Mouse (Mus musculus) lung, embryonic 14.5 days (tissue): Measurements from ENCODE around the gene 3110009E18Rik. TPM values are rescaled to one million over a fixed set of nuclear protein-coding genes. Genes with fewer than 3 reads are reported as not detected.
A peak's percentile ranks its signal among the peaks of the same experiment; 100 is the strongest.

Source experiments
- ATAC-seq: fragments of 200-750 bp; cut with Nextera tagmentation; 2 replicates; pipeline ENCODE4 v1.8.0; 2017; ENCODE audit warnings: mild to moderate bottlenecking, moderate TSS enrichment, moderate library complexity; ENCODE audit not compliant: insufficient read depth
- DNase-seq: peaks from one replicate; pipeline ENCODE4 v3.0.0-alpha.2; 2015
- H3K27ac ChIP-seq: fragments of 300-500 bp; sonication (generic); 2 replicates; pipeline ENCODE4 v1.5.1; 2014; ENCODE audit warnings: low read depth, mild to moderate bottlenecking, moderate library complexity
- H3K27me3 ChIP-seq: fragments of 300-500 bp; sonication (generic); 2 replicates; pipeline ENCODE4 v1.6.1; 2014; ENCODE audit warnings: low read length, control low read depth; ENCODE audit not compliant: insufficient read depth
- H3K36me3 ChIP-seq: fragments of 300-500 bp; sonication (generic); 2 replicates; pipeline ENCODE4 v1.6.1; 2014; ENCODE audit warnings: control low read depth; ENCODE audit not compliant: insufficient read depth
- H3K4me1 ChIP-seq: fragments of 300-500 bp; sonication (generic); 2 replicates; pipeline ENCODE4 v1.6.1; 2014; ENCODE audit warnings: antibody characterized with exemption, control low read depth; ENCODE audit not compliant: insufficient read depth
- H3K4me2 ChIP-seq: fragments of 300-500 bp; sonication (generic); 2 replicates; pipeline ENCODE4 v1.6.1; 2014; ENCODE audit warnings: mild to moderate bottlenecking
- H3K4me3 ChIP-seq: fragments of 300-500 bp; sonication (generic); 2 replicates; pipeline ENCODE4 v1.5.1; 2014; ENCODE audit warnings: low read depth, low read length
- H3K9ac ChIP-seq: fragments of 300-500 bp; sonication (generic); 2 replicates; pipeline ENCODE4 v1.6.1; 2014
- H3K9me3 ChIP-seq: fragments of 300-500 bp; sonication (generic); 2 replicates; pipeline ENCODE4 v1.6.1; 2016; ENCODE audit warnings: low read depth, low read length, control low read depth
- CTCF ChIP-seq: IDR thresholded peaks from 2 replicates; pipeline ENCODE4 v1.5.1; 2016; ENCODE audit warnings: antibody characterized with exemption, low read depth
- WGBS: fragments of 180-500 bp; shearing (Covaris S2); extraction: QIAGEN DNeasy Blood & Tissue Kit; methylation state at CpG from one replicate; pipeline ENCODE4 v1.1.7; 2014; 5-methylcytosine and 5-hydroxymethylcytosine counted together
- polyA plus RNA-seq: library from polyadenylated mRNA; unstranded; fragments of >200 nt; fragmentation: Nextera tagmentation; extraction: Ambion mirVana; gene quantifications from 2 replicates; pipeline ENCODE4 v1.2.1, GENCODE M21; 2014

3110009E18Rik gene
- polyA plus RNA-seq, 1 experiment from 2014 or later = 17.2 TPM

DNA sequence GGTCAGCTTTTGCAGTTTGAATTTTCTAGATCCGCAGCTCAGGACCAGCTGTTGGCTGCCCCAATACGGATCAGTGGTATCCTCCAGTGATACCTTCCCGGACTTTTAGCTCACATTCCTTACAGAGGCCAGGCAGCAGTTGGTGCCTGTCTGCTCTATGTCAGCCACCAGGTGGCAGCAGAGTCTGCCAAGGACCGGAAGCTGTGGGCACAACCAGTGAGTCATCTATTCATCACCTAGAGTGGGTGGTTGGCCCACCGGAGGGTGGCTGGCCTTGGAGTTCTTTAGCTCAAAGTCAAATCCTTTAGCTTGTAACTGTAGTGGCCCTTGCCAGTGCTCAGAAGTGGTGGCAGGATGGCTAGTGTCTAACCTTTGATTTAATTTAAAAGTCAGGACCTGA lies 76.2 kb downstream of the 3110009E18Rik start:
- 11% methylated on average over 5 of the region's 5 CpGs for WGBS
- H3K4me3 ChIP-seq = no peak overlapping the region
- no peaks in the 10 kb centered on the region for H3K36me3 ChIP-seq
- DNase-seq (peak; percentile 84), ATAC-seq (peak; percentile 63; the same call in 1 of the 2 replicates)
- no peak overlapping the region for H3K27ac ChIP-seq
- no peaks in the 10 kb centered on the region for H3K9me3 ChIP-seq
- H3K27me3 ChIP-seq = no peaks in the 10 kb centered on the region
- H3K9ac ChIP-seq = no peak overlapping the region
- H3K4me1 ChIP-seq = no peaks in the 10 kb centered on the region
- TF ChIP-seq CTCF = peak; percentile 91
- H3K4me2 ChIP-seq = no peak overlapping the region

DNA sequence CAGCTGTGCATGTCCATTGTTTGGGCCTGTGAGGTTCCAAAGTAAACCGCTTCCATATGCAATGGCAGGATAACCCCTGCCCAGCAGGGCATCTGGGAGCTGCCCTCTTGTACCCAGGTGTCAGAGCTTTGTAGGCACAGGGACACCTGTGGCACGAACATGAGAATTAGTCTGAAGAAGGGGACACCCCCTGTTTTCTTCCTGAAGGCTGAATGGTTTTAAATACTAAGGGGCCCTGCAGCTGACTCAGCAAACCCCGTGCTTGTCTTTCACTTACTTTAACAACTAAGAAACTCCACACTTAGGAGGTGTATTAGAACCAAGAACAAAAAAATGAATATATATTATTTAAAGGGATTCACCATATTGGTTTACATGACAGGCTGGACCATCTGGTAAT lies 77.2 kb downstream of the 3110009E18Rik start:
- Histone ChIP-seq H3K27me3 (no peaks in the 10 kb centered on the region), H3K36me3 (no peaks in the 10 kb centered on the region), H3K9me3 (no peaks in the 10 kb centered on the region), H3K27ac (no peak overlapping the region), H3K4me1 (no peaks in the 10 kb centered on the region), H3K4me3 (no peak overlapping the region), H3K9ac (no peak overlapping the region), H3K4me2 (no peak overlapping the region)
- WGBS = 40% methylated on average over 3 of the region's 3 CpGs
- no peak for TF ChIP-seq CTCF
- no peak for ATAC-seq
- no peak for DNase-seq

DNA sequence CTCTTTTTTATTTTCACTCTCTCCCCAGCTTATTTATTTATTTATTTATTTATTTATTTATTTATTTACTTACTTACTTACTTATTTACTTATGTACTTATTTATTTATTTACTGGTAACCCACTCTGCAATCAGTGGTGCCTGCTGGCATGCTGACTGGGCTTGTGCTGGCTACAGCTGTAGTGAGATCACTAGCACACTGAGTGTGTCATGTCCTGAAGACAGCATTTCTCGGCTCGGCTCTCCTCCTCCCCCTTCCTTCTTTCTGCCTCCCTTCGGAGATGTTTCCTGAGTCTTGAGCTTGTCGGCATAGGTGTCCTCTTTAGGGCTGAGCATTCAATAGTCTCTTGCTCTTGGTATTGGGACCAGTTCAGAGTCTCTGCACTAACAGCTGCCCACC lies 78.0 kb downstream of the 3110009E18Rik start:
- Histone ChIP-seq H3K9ac (no peak overlapping the region), H3K9me3 (no peaks in the 10 kb centered on the region), H3K27me3 (no peaks in the 10 kb centered on the region), H3K4me3 (no peak overlapping the region), H3K4me1 (no peaks in the 10 kb centered on the region), H3K36me3 (no peaks in the 10 kb centered on the region), H3K4me2 (no peak overlapping the region), H3K27ac (no peak overlapping the region)
- ATAC-seq = no peak
- no peak for TF ChIP-seq CTCF
- 69% methylated on average over 4 of the region's 4 CpGs for WGBS
- no peak for DNase-seq

DNA sequence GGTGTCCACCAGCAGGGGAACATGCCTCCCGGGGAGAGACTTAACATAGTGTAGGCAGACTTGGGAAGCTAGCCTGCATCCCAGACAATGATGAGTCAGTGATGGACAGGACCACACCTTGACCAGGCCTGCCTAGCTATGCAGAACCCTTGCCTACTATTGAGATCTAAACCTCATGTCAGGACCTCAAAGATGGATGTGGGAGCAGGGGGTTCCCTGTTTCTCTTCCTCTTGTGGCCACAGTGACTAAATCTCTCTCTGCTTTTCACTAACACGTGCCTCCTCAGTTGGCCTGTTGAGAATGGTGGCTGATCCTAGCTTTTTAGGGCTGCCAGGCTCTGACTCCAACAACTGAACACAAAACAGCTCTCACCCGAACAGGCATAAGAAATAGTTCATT lies 81.6 kb downstream of the 3110009E18Rik start:
- no peaks in the 10 kb centered on the region for H3K36me3 ChIP-seq
- WGBS = 59% methylated on average over 3 of the region's 3 CpGs
- no peak for TF ChIP-seq CTCF

DNA sequence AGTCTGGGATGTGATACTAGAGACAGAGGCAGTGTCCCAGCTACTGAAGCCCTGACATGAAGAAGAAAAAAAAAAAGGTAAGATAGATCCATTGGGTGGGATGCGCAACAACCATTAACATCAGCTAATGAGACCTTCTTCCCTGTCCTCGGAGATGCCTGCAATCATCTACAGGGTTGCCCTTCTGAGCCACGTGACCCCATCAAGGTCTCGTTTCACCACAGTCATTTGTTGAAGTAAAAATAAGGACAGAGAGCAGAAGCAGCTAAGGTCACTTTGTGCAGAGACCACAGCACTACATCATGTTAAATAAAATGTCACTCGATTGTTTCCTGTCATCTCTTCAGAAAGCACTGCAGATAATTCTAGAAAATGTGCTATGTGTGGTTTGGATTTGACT lies 82.8 kb downstream of the 3110009E18Rik start:
- DNase-seq = no peak
- H3K27me3 ChIP-seq = no peaks in the 10 kb centered on the region
- H3K36me3 ChIP-seq = no peaks in the 10 kb centered on the region
- 62% methylated on average over 5 of the region's 5 CpGs for WGBS
- H3K4me3 ChIP-seq = no peak overlapping the region
- no peak overlapping the region for H3K27ac ChIP-seq
- H3K9me3 ChIP-seq = no peaks in the 10 kb centered on the region
- no peak for TF ChIP-seq CTCF
- no peaks in the 10 kb centered on the region for H3K4me1 ChIP-seq
- no peak for ATAC-seq
- no peak overlapping the region for H3K4me2 ChIP-seq
- H3K9ac ChIP-seq = no peak overlapping the region

More for the DNA sequence above, 81.6 kb downstream of the 3110009E18Rik start:
- H3K4me2 ChIP-seq = no peak overlapping the region
- H3K4me1 ChIP-seq = no peaks in the 10 kb centered on the region
- no peak for ATAC-seq
- no peak overlapping the region for H3K4me3 ChIP-seq
- H3K9ac ChIP-seq = no peak overlapping the region
- no peaks in the 10 kb centered on the region for H3K27me3 ChIP-seq
- no peaks in the 10 kb centered on the region for H3K9me3 ChIP-seq
- no peak overlapping the region for H3K27ac ChIP-seq
- DNase-seq = no peak

DNA sequence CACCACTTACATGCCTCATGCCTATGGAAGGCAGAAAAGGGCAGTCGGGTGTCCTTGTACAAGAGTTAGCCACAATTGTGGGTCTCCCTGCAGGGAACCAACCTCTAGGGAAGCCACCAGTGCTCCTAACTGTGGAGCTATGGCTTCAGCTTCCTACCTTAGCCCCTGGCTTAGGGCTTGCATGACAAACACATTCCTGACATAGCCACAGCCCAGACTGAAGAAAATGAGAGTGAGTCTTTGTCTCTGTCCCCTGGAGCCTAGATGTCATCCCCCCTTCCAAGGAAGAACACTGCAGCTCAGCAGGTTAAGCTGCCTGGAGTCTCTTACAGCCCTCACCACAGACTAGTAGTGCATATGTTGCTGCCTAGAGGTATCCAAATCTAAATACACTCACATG lies 83.8 kb downstream of the 3110009E18Rik start:
- Histone ChIP-seq H3K27me3 (no peaks in the 10 kb centered on the region), H3K4me2 (no peak overlapping the region), H3K9me3 (no peaks in the 10 kb centered on the region), H3K4me1 (no peaks in the 10 kb centered on the region), H3K4me3 (no peak overlapping the region), H3K9ac (no peak overlapping the region), H3K27ac (no peak overlapping the region), H3K36me3 (no peaks in the 10 kb centered on the region)
- ATAC-seq = no peak
- 62% methylated on average over 1 of the region's 1 CpGs for WGBS
- TF ChIP-seq CTCF = no peak
- DNase-seq = no peak

DNA sequence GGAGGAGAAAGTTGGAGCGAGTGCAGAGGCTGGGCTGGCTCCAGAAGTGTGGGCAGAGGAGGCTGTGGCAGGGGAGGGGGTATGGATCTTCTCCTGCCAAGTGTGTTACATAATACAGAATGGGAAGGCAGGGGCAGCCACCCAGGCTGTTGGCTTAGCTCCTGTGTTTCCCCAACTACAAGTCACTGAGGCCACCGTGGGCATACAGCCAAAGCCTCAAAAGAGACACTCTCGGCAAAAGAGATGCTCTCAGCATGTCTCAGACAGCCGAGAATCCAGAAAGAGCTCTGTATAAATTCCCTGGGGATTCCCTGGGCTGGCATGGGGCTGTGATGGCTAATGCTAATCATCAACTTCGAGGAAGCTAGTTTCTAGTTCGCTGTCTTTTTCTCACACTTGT lies 86.6 kb downstream of the 3110009E18Rik start:
- H3K27ac ChIP-seq = no peak overlapping the region
- no peak overlapping the region for H3K9ac ChIP-seq
- peak; percentile 77 for DNase-seq
- no peak overlapping the region for H3K4me3 ChIP-seq
- no peaks in the 10 kb centered on the region for H3K27me3 ChIP-seq
- H3K4me1 ChIP-seq = no peaks in the 10 kb centered on the region
- no peak for TF ChIP-seq CTCF
- no peak overlapping the region for H3K4me2 ChIP-seq
- whole genome bisulfite sequencing = 45% methylated on average over 6 of the region's 6 CpGs
- H3K9me3 ChIP-seq = no peaks in the 10 kb centered on the region
- peak; percentile 70 for ATAC-seq
- no peaks in the 10 kb centered on the region for H3K36me3 ChIP-seq
